Mouse (Mus musculus): Measurements from ENCODE around the gene Rbm47.
"Not testable (repeated sequence)": the region's sequence is repeated elsewhere in the genome, so short reads cannot be mapped to it uniquely, and the experiment has no call there.

Gene Rbm47

DNA sequence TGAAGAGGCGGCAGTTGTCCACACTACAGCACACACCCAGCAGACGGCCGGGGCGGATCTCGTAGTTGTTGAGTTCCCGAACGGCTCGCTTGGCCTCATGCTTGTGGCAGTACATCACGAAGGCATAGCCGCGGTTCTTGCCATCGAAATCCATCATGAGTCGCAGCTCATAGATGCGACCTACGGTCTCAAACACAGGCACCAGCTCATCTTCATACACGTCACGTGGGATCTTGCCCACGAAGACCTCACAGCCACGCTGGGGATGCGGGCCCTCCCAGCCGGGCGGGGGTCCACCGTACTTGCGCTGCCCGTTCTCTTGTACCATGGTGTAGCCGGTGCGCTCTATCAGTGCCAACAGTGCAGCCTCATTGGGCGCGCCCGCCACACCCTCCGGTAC, 146.1 kb downstream of the Rbm47 start:
- DNase-seq (ENCODE audit: low spot score in 2 of 2) = no peak

DNA sequence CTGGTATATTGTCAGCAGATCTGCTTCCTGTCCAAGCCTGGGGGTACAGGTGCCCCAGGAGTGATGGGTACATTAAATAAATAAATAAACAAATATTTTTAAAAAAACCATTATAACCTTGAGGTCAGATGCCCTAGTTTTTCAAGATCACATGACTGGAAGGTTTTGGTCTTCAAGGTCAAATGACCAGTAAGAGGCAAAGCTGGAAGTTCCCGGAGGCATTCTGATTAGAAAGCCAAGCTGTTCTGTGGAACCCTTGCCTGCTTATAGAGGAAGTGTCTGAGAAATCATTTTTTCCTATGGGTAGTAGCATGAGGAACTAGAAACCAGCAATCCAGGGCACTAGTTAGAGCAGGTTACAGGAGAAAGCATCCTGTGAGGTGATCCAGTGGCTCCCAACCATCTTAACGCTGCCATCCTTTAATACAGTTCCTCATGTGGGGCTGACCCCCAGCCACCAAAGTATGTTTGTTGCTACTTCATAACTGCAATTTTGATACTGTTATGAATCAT, 157.4 kb downstream of the Rbm47 start:
- DNase-seq (ENCODE audit: low spot score in 2 of 2) = no peak

DNA sequence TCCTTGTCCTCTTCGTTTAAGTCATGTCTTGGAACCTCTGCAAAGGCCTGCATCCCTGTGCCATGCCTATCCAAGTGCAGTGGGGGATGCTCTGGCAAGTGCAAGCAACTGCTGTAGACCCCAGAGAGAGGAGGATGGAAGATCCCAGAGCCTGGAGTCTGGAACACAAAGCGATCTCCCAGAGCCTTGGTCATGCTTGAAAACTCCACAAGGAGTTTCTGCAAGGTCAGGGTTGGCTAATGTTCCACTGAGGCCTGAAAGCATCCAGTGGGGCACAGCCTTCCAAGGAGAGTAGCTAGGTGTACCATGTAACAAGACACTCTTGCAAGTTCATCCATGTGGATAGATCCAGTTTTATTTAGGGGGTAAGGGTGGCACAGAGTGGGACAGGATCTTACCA, 158.5 kb downstream of the Rbm47 start:
- DNase-seq (ENCODE audit: low spot score in 2 of 2) = no peak

DNA sequence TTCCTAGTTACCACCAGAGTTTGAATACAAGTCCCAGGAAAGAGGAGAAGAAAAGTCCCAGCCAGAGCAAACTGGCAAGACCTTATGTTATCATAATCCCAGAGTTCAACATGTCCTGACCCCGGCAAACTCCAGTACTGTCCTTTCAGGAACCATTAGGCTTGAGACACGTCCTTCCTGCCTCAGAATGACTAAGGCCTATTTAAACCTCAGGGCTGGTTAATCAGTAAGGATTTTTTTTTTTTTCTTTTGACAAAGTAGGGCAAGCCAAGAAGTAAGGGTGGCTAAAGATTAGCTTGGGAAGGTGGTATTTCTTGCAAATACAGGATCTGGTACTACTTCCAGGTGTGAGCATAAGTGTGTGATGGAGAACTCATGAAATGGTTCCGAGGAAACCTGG, 158.9 kb downstream of the Rbm47 start:
- DNase-seq (ENCODE audit: low spot score in 2 of 2) = no peak

DNA sequence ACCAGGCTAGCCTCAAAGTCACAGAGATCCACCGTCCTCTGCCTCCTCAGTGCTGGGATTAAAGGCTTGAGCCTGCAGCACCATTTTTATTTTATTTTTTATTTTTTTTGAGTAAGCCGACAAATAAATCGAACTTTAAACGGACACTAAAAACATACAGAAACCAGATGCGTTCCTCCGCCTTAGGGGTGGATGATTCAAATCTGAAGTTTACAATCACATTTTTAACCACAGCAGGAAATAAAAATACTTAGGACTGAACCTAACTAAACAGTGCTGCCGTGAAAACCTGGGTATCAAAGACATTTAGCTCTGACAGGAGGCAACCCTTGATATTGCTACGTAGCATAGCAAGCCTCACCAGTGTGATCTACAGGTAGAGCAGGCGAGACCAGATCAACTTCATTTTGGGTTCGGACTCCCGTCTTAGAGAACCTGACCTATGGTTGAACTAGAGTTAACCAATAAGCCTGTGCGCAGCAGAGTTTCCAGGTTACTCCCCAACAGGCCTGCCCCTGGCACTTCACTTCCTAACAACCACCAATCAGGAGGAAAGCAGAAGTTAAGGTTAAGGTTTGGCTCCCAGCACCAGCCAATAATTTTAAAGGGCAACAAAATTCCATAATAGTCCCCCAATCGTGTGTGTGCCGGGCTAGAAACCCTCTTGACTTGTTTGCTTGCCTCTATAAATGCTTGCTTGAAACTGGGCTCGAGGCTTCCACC, 164.5 kb downstream of the Rbm47 start:
- DNase-seq (ENCODE audit: low spot score in 2 of 2) = no peak

DNA sequence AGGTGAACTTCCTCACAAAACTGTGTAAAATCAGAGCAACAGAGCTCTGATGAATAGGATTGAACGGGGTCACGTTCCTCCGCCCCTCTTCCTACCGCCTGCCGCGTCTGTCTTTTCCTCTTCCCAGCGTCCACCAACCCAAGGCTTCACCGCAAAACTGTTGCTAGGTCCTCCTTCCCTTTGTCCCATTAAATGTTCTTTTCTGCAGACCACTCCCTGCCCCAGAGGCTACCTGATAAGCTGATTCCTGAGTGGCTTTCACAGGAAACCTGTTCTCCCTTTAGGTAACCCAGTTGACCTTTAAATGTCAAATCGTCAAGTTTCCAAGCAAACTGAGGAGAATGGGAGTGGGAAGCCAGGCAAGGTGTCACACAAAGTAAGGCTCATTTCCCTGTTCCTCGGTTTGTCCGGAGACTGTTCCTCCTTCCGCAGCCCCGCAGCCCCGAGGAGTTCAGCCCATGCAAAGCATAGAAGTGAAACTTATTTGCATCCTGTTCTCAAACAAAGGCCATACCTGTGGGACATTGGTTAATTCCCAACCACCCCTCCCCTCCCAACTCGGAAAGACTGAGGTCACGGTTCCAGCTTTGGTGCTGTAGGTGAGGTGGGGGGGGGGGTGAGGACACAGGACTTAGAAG, 167.8 kb downstream of the Rbm47 start:
- no peak for DNase-seq (ENCODE audit: low spot score in 2 of 2)

DNA sequence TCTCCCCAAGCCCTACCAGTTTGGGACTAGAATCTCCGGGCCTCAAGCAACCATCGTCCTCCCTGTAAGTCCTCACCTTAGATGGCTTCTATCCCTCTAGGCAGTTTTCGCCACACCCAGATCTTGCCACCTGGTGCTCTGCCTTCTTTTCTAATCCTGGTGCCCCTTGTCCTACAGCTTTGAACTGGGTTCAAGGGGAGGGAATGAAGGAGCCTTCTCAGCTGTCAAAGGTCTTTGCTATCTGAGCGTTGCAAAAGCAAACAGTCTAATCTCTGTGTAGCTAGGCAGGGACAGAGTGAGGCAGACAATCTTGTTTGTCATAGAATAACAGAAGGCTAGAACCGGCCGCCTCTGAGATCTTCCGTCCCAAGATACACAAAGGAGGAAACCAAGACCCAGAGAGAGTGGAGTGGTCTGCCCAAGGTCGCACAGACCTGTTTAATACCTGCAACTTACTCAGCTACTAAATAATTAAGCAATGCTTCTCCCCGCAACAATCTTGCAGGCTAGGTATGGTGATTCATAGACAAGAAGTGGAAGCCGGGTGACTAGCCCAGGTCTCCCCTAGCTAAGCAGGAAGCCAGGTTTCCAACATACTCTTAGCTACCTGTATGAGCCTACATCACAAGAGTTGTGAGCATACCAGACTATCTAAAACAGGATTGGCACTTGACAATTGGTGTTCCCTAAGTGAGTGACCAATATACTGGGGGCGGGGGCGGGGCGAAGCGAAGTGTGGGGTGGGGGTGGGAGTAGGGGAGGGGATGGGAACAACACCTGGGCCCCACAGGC, 168.6 kb downstream of the Rbm47 start, which contains the start of gene 9130230L23Rik:
Gene 9130230L23Rik (minus strand): TSS at position 152 of the 792 bp plus-strand sequence.
- DNase-seq (ENCODE audit: low spot score in 2 of 2) = no peak

DNA sequence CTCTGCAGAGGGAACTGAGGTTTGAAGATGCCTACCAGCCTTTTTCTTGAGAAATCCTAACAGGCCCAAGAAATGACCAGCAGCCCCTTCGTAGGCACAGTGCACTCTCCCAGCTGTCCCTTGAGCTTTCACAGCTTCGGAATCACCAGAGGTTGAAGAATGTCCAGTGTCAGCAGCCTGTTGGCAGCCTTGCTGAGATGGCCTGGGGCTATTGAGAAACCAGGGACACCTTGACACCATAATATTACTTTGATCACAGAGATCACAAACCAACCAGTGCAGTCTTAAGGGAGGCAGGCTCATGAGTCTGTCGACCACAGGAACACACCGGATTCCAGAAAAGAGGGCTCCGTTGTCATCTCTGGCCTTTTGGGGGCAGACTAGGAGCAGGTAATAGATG, 171.7 kb downstream of the Rbm47 start:
- DNase-seq (ENCODE audit: low spot score in 2 of 2) = no peak

DNA sequence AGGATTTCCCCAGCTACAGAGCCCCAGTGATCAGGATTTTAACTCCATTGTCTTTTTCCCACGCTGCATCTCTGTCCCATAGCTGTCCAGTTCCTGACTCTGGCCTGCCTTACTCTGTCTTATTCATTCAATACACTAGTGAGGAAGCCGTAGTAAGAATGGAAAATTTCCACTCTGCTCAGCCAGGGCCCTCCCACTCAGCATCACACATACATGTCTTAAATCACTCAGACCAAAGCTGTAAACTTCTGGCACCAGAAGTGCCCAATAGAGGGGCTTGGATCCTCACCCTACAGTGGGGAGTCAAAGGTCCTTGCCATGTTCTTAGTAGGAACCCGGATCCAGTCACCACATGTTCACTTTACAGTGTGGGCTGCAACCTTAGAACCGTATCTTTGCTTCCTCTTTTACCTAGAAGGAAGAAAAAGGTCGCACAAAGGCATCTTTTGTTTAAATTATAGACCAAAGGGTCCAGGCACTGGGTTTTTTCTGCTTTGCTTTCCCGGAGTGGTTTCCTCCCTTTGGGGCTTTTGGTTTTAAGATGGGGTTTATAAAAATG, 172.3 kb downstream of the Rbm47 start:
- no peak for DNase-seq (ENCODE audit: low spot score in 2 of 2)

DNA sequence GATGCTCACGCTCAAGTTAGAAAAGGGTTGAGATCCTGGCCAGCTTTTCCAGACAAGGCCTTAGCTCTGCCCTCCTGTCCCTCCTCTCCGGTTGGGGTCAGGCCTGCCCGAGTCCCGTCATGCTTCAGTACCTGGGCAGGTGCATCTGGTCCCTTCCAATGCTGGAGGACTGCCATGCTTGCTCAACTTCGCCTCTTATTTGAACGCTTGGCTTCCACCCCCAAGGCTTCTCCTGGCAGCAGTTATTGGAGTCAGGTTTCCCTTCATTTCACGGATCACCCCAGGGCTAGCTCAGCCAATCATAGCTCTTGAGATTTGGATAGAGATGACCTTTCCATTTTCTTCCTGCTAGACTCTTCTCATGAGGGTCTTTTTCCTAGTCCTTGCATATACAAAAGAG, 172.8 kb downstream of the Rbm47 start:
- no peak for DNase-seq (ENCODE audit: low spot score in 2 of 2)

DNA sequence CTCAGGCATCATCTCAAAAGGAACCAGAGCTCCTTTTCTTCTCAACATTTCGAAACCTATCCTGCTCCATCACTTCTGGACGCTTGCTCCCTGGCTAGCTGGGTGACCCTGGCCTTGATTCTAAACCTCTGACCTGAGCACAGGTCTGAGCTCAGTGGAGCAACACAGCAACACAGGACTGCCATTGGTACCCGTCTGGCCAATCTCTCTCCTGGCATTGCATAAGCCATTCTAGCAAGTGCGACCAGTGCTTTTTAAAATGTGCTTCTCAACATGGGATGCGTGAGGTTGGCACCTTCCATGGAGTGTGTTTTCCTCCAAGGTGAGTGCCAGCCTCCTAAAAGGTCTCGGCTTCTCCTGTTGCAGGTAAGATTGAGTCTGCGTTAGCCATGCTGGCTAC, 173.8 kb downstream of the Rbm47 start:
- DNase-seq (ENCODE audit: low spot score in 2 of 2) = no peak

DNA sequence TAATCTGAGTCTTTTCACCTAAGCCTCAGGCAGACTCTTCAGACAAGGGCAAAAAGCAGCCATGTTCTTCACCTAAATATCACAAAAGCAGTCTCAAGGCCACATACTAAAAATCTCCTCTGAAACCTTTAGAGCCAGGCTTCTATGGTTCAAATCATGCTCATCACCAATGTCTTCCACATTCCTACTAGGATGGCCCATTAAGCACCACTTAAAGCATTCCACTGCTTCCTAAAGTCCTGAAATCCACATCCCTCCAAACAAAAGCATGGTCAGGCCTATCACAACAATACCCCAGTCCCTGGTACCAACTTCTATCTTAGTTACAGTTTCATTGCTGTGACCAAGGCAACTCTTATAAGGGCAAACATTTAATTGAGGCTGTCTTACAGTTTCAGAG, 175.1 kb downstream of the Rbm47 start:
- DNase-seq (ENCODE audit: low spot score in 2 of 2) = no peak

DNA sequence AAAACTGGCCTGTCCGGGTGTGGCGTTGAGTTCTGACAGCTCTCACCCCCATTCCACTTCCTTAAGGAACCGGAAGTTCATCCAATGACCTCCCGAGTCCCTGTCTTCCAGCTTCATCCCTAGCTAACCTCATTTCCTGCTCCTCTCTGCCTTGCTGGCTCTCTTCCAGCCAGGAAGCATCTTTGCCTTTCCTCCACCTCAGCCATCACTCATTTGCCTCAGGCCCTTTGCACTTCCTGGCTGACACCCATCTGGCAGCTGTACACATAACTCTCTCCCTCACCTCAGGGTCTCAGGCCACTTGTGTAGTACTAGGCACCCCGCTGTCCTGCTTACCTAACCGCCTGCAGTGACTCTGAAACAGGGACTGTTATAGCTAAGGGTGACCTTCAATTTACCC, 178.3 kb downstream of the Rbm47 start:
- DNase-seq (ENCODE audit: low spot score in 2 of 2) = no peak

DNA sequence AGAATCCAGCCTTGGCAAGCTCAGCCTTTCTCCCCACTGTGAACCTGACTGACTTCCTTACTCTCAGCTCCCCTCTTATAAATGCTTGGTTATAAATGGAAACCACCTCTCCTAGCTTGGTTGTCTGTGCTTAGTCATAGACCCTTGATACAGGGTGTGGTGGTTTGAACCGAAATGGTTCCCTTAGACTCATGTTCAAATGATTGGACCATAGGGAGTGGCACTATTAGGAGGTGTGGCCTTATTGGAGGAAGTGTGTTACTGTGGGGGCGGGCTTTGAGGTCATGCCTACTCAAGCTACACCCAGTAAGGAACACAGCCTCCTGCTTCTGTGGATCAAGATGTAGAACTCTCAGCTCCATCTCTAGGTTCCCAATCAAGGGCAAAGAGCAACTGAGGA, 181.7 kb downstream of the Rbm47 start:
- no peak for DNase-seq (ENCODE audit: low spot score in 2 of 2)

DNA sequence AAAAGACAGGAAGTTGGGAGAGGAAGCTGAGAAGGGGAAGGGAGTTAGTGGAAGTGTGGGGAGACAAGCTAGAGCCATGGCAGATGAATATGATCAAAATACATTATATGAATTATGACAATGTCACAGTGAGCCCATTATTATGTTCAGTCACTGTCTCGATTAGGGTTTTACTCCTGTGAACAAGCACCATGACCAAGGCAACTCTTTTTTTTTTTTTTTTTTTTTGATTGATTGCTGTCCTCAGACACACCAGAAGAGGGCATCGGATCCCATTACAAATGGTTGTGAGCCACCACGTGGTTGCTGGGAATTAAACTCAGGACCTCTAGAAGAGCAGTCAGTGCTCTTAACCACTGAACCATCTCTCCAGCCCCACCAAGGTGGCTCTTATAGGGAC, 185.9 kb downstream of the Rbm47 start:
- not testable (repeated sequence) for DNase-seq (ENCODE audit: low spot score in 2 of 2)

DNA sequence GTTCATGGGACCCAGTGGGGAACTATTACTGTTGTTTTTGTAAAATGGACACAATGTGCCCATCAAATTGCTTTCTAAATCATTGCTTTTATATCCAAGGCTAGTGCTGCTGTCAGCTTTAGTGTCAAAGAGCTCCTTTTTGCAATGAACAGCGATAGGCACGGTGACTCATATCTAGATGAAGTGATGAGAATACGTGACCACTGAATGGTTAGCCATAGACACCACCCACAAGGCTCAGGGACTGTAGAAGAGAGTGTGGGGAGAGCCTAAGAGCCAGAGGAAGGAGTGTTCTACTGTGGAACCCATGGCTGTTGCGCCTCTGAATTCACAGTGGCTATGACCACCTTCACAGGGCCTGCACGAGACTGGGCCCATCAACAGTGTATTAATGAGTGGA, 186.5 kb downstream of the Rbm47 start:
- DNase-seq (ENCODE audit: low spot score in 2 of 2) = no peak

DNA sequence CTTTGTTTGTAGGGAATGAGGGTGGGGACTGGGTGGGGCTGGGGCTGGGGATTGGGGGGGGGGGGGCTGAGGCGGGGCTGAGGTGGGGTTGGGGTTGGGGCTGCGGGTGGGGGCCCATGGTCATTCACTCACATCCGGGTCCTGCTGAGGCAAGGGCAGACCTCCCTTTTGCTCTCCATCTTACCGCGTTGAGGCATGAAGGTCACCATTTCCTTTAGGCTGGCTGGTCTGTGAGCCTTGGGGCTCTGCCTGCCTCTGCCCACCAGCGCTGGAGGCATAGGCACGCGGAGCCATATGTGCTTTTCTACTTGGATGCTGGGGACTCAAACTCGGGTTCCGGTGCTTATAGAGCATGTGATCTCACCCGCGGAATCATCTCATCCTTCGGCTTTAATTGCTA, 197.2 kb downstream of the Rbm47 start:
- DNase-seq (ENCODE audit: low spot score in 2 of 2) = no peak

DNA sequence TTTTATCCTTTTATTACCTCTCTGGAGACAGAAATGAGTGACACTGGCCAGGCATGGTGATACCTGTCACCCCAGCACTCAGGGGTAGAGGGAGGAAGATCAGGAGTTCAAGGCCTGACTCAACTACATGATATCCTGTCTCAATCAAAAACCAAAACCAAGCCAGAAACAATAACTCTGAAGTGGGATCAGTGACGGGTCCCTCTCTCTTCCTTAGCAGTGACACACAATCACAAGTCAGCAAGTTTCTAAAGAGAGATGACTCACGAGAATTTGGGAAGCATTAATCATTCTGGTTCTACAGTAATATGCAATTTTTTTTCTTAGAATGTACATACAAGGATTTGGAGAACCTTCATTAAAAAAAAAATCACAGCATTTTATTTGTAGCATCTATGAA, 199.7 kb downstream of the Rbm47 start:
- DNase-seq (ENCODE audit: low spot score in 2 of 2) = no peak

DNA sequence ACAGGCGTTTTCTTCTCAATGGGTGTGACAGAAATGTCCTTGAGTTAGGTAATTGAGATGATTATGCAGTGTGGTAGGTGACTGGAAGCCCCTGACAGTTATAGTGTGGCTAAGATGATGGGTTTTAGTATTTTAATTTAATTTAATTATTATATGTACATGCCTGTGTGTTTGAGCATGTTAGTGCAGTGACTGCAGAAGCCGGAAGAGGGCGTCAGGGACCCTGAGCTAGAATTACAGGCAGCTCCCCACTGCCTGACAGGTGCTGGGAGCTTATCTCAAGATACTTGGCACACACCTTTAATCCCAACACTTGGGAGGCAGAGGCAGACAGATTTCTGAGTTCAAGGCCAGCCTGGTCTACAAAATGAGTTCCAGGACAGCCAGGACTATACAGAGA, 204.9 kb downstream of the Rbm47 start:
- DNase-seq (ENCODE audit: low spot score in 2 of 2) = no peak

DNA sequence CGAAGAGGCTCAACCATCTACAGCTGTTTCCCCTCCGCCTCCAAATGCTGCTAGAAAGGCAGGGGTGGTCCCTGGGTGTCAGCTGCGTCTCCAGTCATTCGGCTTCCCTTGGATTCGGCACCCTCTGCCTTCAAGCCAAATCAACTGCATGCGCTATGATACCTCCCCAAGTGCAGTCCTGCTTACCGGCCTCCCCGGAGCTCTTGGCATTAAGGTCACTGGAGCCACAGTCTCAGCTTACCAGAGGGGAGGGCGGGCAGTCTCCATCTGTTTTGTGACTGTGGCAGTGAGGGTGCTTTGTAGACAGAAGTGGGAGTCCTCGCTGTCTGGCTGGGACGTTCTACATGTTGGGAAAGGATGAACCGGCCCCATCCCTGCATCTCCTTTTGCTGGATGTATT, 205.8 kb downstream of the Rbm47 start:
- DNase-seq (ENCODE audit: low spot score in 2 of 2) = no peak

All from frontal cortex, postnatal 25 days (tissue).